Mouse (Mus musculus) gonadal fat pad, adult 2 months (tissue): ENCODE data around the gene Osbpl10. TPM values are rescaled to one million over a fixed set of nuclear protein-coding genes. Genes with fewer than 3 reads are reported as not detected.
"Not testable (repeated sequence)": the region's sequence is repeated elsewhere in the genome, so short reads cannot be mapped to it uniquely, and the experiment has no call there.

Experiments used
- DNase-seq: peaks from one replicate; pipeline ENCODE4 v3.0.0-alpha.2; 2012; ENCODE audit warnings: low read depth
- polyA plus RNA-seq: library from polyadenylated mRNA; depleted of rRNA; stranded (reverse); fragments of >200 nt; gene quantifications from 2 replicates; pipeline ENCODE4 v1.2.3, GENCODE M21; 2012

The Osbpl10 gene
- polyA plus RNA-seq, 1 experiment = 7.1 TPM

GRCm38 (mm10) chr9:114985741-114986140, 7.4 kb downstream of the Osbpl10 start:
- DNase-seq = no peak

GRCm38 (mm10) chr9:114986361-114986760, 8.0 kb downstream of the Osbpl10 start:
- DNase-seq = no peak

GRCm38 (mm10) chr9:114988029-114988428, 9.7 kb downstream of the Osbpl10 start:
- no peak for DNase-seq

- no peak for DNase-seq
These were observed 10.4 kb downstream of the Osbpl10 start for GRCm38 (mm10) chr9:114988610-114989327.

- no peak for DNase-seq
These were observed 12.1 kb downstream of the Osbpl10 start for GRCm38 (mm10) chr9:114990421-114990820.

GRCm38 (mm10) chr9:114992528-114992927, 14.2 kb downstream of the Osbpl10 start:
- no peak for DNase-seq

GRCm38 (mm10) chr9:114995250-114995649, 16.9 kb downstream of the Osbpl10 start:
- no peak for DNase-seq

- DNase-seq = no peak
These were observed 17.3 kb downstream of the Osbpl10 start for GRCm38 (mm10) chr9:114995716-114996115.

GRCm38 (mm10) chr9:114996489-114996888, 18.1 kb downstream of the Osbpl10 start:
- no peak for DNase-seq

- no peak for DNase-seq
These were observed 20.8 kb downstream of the Osbpl10 start for GRCm38 (mm10) chr9:114999010-114999770.

- no peak for DNase-seq
These were observed 21.4 kb downstream of the Osbpl10 start for GRCm38 (mm10) chr9:114999771-115000146.

GRCm38 (mm10) chr9:115005446-115005845, 27.1 kb downstream of the Osbpl10 start:
- no peak for DNase-seq

- DNase-seq = no peak
These were observed 29.4 kb downstream of the Osbpl10 start for GRCm38 (mm10) chr9:115007776-115008175.

- no peak for DNase-seq
These were observed 29.8 kb downstream of the Osbpl10 start for GRCm38 (mm10) chr9:115008194-115008593.

GRCm38 (mm10) chr9:115012367-115012766, 34.0 kb downstream of the Osbpl10 start:
- DNase-seq = no peak

- DNase-seq = no peak
These were observed 41.8 kb downstream of the Osbpl10 start for GRCm38 (mm10) chr9:115020141-115020540.

GRCm38 (mm10) chr9:115021419-115021818, 43.0 kb downstream of the Osbpl10 start:
- no peak for DNase-seq

GRCm38 (mm10) chr9:115023137-115023536, 44.8 kb downstream of the Osbpl10 start:
- no peak for DNase-seq

GRCm38 (mm10) chr9:115023708-115024383, 45.5 kb downstream of the Osbpl10 start:
- no peak for DNase-seq

GRCm38 (mm10) chr9:115029307-115029706, 50.9 kb downstream of the Osbpl10 start:
- DNase-seq = no peak

GRCm38 (mm10) chr9:115030581-115030980, 52.2 kb downstream of the Osbpl10 start:
- DNase-seq = no peak

GRCm38 (mm10) chr9:115031046-115031445, 52.7 kb downstream of the Osbpl10 start:
- DNase-seq = not testable (repeated sequence)

- no peak for DNase-seq
These were observed 54.4 kb downstream of the Osbpl10 start for GRCm38 (mm10) chr9:115032786-115033185.
